Mouse (Mus musculus) T-helper 1 cell (primary cell): ENCODE data around the gene Strn3.

Source experiments
- in situ Hi-C: fragments of 300-600 bp; cut with MboI, MseI; formaldehyde crosslinking; loops from one replicate; pipeline ENCODE4 v1.15.1; 2025; ENCODE audit warnings: high pct_unique_total_duplicates

Strn3 gene

DNA sequence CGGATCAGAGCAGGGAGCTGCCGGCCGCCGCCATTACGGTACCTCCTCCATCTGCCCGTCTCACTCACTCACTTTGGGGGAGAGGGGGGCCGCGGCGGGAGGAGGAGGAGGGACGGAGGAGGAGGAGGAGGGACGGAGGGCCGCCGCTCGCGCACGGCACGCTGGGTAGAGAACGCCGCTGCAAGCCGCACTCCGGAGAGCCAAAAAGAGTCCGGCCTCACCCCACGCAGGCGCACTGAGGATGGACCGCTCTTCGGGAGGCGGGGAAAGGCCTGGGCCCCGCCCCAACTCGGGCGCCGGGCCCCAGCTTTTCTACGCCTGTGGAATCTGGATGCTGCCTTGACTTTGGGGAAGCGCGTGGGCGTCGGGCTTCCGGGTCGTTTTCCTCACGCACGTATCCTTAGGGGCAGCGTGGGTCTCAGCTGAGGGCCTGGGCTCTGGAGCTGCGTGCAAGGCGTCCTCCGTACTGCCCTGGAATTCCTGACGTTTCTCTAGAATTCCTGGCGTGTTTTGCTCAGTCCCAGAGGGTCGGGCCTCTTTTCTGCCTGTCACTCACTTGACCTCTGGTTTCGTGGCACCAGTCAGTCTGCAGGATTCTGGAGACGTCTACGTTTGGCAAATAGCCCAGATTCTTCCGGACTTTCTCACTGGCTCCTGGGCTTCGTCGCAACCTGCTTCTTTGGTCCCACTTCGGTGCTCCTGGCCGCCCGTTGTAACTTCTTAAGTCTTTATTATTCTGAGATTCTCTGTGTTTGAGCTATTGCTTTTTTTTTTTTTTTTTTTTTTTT lies at the start of gene Strn3:
Gene Strn3, minus strand, starts transcription at position 53 of the 788 bp plus-strand sequence.
- in situ Hi-C loops = no loop called here

DNA sequence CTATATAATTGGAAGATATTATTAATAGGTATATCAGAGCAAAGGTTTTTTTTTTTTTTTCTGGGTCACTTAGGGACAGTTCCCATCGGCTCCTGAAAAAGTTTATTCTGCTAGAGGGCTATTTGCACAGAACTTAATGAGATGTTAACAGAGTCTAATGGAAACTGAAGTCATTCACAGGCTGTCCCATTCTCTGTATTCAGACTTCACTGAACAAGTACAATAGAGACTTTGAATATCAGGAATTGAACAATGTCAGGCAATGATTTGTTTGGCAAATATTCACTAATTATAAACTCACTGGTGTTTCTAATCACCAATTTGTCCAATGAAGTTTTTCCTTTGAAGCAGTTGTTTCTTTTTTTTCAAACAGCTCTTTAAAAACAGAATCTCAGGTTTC lies 45.1 kb upstream of the Strn3 start:
- in situ Hi-C loops = no loop called here

DNA sequence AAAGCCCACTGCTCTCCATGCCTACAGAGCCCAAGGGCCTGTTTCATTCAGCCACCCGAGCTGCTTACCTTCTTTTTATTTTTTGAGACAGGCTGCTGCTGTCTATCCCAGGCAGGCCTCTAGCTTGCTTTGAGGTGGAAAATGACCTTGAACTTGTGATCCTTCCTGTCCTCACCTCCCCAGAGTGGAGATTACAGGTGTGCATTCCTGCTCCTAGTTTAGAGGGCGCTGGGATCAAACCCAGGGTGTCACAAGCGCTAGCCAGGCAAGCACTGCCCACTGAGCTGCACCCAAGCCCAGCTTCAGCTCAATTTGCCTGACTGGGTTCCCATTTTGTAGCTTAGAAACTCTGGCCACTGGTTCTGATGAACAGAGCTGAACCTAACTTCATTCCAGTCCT lies 44.7 kb upstream of the Strn3 start:
- in situ Hi-C loops = no loop called here

DNA sequence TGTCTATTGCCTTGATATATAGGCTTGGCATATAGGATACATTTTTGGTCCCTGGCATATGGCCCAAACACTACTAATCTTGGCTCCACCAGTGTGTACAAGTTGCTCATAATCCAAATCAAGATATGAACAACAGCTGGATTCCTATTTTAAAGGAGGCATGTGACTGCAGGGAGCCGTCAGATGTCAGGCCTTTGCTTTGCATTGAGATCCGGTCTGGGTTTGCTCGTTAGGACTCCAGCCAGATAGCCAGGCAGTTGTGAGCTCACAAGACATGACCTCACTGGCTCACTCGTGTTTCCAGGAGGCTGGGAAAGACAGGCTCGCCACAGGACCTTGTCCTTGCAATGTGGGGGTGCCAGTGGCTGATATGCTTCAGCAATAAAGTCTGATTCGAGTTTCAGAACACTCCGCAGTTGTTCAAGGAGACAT lies 44.2 kb upstream of the Strn3 start:
- in situ Hi-C loops = no loop called here

DNA sequence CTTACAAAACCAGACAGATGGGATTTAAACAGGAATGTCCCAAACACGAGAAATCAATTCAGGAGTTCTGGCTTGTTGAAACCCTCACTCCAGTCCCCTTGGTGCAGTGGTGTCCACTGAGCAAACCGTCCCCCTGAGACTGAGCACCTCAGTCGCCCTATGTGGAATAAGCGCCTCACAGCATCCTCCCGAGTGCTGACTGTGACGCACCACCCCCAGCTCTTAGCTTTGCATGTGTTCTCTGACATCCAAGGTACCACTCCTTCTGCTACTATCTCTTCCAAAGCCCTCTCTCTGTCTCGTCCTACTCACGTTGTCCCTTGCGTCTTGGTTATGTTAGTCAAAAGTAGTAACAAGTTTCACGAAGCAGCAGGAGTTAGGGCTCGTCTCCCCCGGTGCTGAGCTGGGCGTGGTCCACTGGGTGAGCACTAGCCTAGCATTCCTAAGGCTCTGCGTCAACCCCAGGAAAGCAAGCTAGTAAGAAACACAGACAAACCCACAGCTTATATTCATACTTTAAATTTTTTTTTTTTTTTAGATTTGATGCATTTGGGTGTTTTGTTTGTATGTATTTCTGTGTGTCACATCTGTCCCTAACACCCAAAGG lies 43.0 kb upstream of the Strn3 start:
- in situ Hi-C loops = no loop called here

DNA sequence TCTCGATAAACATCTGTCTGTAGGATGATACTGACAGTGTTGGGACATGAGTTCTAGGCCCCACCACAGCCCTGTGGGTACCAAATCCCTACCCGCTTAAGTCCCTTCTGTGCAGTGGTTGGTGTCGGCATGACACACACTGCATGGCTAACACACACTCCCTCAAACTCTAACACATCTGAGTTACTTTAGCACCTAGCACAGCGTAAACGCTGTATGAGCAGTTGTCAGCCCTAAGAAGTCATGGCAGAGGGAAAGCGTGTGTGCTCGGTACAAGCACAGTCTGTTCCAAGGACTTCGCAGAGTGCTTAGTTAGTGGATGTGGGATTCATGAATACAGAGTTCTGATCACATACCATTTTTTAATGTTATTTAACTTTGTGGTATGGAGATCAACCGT lies 38.1 kb upstream of the Strn3 start:
- in situ Hi-C loops = no loop called here

DNA sequence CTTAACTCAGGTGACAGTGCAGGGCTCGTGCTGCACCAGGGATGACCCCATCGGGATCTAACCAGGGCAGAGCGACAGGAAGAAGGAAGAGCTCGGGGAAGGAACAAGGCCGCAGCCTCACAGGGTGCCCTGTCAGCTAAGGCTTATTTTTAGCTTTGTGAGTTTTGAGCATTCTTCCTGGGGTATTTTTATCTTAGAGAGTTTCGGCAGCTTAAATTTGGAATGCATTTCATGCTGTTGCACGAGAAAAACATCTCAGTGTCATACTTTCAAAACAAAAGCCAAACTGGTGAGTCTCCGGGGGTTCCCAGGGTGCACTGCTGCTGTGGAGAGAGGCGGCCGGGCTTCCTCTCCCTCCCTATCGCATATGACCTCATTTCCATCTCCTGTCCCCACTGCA lies 37.4 kb upstream of the Strn3 start:
- in situ Hi-C loops = no loop called here

DNA sequence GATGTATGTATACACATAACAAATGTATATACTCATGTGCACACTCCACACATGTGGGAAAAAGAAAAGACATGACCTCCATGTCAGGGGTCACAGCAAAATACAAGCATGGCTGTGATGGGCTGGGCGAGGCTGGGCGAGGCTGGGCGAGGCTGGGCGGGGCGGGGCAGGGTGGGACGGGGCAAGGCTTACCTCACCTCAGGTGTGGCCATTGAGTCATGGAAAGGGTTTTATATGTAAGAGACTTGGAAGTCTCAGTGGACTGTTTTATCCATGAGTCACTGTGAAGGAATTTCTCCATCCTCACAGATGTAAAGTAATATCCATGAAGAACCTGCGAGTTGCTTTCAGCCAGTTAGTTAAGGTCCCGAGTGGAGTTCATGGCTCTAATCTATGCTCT lies 30.1 kb upstream of the Strn3 start:
- in situ Hi-C loops = no loop called here

DNA sequence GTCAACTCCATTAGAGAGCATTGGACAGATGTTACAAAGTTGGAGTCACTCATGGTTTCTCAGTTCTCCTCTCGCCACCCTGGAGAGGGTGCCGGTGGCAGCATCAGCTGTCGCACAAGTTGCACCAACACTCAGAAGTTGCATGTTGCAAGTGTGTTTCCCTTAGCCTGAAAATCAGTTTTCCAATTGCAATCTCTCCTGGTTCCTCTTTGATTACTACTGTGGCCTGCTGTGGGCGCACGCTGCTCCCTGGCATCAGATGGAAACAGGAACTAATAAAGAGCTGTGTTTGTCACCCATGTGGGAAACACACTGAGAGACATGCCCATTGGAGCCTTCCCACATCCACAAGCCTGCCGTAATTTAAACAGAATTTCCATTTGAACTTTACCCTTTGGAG lies 26.9 kb upstream of the Strn3 start:
- in situ Hi-C loops = no loop called here

DNA sequence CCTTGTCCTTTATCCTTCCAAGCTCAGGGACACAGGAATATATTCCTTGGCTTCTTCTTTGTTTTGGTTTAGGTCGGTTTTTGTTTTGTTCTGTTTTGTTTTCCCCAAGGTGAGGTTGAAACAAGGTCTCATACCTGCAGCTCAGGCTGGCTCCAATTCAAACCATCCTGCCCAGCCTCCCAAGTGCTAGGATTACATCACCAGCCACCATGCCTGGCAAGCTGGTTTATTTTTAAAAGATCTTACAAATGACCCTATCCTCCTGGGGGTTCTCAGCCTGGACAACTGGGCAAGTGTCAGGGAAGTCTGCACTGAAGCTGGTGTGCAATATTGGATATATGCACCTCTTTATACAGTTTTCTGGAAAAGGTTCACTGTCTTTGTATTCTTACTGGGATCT lies 21.0 kb upstream of the Strn3 start:
- in situ Hi-C loops = no loop called here

DNA sequence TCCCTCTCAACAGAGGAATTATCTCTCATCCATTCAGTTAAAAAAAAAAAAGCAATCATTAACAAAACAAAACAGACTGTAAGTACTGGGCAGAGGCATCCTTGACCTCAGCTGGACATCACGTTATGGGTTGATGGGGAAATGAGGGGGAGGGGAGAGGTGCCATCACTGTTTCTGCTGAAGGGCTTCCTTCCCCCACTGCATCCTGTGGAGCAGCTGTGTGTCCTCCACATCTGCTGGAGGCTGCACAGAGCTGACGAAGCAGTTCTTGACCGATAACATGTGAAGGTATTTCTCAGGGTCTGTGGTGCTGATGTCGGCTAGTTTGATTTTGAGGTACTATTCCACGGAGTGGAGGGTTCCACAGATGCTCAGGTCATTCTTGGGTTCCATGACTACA lies 18.5 kb upstream of the Strn3 start:
- in situ Hi-C loops = no loop called here

DNA sequence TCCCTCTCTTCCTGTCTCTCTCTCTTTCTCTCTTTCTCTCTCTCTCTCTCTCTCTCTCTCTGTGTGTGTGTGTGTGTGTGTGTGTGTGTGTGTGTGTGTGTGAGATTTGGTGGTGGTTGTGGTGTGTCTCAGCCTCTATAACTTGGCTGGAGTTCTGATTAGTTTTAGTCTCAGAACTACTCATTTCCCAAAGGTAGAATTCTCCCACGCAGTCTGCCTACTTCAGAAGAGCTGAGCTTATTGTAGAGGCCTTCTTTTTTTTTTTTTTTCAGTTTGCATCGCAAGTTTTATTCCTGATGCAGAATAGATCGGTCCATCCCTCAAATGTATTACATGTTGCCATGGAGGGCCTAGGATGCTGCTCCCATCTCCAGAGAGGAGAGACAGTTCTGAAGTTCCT lies 18.0 kb upstream of the Strn3 start:
- in situ Hi-C loops = no loop called here

DNA sequence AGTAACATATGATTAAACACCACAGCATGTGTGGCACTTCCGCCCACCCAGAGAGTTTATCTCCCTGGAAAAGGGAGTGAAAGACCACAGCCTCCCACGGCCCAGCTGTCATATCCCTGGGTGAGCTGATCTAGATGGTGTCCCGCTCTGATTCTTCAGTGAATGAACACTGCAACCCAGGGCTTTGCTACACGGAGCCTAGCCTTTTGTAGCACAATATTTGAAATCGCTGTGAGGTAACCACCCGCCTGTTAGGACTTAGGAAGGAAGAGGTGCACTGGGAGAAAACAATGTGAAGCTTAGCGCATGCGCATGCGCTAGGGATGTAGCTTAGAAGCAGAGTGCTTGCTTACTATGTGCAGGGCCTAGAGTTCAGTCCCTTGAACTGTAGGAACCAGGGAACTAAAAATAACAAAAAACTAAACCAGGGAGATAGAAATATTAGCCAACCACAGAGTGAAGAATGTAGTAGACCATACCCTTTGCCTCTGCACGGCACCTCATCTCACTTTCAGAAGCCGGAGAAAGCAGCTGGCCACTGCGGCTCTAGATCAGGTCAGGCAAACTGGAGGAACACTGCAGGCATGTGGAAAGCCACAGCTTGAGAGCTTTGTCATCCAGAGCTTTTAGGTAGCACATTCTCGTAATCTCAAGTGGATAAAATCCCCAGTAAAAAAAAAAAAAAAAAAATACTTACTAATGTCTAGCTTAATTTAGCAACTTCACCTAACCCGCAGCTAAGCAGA lies 17.4 kb upstream of the Strn3 start:
- in situ Hi-C loops = no loop called here

DNA sequence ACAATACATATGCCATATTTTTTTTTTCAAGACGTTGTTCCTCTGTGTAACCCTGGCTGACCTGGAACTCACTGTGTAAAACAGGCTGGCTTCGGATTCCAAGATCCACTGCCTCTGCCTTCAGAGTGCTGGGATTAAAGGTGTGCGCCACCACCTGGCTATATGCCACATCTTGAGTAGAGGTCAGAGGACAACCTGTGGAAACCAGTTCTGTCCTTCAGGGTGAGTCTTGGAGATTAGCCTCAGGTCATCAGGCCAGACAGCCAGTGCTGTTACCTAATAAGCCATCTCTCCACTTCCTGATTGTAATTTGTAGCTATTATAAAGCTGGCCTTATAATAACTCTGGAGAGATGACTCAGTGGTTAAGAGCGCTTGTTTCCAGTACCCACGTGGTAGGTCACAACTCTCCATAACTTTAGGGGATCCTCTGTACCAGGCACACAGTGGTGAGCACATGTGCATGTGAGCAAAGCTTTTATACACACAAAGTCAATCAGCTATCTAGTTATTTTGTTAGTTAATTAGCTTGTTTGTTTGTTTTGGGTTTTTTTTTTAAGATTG lies 15.1 kb upstream of the Strn3 start:
- in situ Hi-C loops = no loop called here

DNA sequence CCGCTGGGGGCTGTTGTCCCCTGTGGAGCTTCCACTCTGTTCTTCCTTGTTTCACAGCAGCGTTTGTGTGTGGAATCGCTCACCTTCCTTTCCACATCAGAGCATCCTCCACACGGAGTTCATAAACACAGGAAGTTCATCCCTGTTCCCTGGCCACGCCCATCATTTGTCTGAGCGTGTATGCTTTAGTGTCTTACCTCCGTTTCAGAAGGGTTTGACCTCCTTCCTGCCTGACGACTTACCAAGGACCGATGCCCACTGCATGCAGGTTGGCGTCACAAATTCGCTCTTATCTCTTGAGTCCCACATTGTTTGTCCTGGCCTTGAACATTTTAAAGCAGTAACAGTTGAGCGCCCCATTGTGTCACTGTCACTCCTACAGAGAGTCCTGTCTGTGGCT lies 14.1 kb upstream of the Strn3 start:
- in situ Hi-C loops = no loop called here

DNA sequence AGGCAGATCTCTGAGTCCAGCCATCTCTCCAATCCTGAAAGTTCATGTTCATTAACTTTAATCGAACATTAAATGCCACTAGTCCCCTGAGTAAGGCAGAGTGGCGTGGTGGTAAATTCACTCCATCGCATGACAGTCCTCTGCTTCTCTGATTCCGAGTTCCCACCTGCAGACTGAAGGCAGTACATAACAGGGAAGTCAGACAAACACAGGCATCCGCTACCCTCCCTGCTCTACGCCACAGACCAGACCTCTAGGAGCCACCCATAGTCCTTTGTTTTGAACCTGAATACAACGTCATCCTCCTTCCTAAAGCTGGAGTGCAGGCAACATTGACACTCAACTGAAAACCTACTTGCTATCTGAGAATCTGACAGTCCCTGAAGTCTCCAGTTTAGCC lies 12.9 kb upstream of the Strn3 start:
- in situ Hi-C loops = no loop called here

DNA sequence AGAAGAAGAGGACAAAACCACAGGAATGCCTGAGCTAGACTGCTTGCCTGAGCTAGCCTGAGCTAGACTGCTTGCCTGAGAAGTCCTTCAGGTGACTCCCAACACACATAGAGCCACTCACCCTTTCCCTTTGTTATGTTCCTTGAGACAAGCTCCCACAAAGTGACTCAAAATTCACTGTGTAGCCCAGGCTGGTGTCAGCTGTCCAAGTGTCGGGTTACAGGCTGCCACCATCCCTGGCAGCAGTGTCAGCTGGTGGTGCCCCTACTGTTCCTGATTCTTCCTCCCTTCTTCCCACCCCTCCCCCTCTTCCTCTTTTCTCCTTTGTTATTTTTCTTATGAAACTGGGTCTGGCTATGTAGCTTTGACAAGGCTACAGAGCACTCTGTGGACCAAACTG lies 12.2 kb upstream of the Strn3 start:
- in situ Hi-C loops = no loop called here

DNA sequence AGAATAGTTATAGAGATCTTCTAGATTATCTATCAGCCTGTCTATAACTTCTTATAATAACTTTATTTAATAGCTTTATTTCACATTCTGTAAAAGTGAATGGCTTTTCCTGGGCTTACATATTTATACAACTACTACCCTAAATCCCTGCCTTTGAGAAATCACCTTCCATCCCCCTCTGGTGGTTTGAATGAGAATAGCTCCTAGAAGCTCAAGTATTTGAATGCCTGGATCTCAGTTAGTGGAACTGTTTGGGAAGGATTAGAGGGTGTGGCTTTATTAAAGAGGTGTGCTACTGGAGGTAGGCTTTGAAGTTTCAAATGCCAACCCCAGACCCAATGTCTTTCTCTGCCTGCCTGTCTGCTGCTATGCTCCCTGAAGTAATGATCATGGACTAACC lies 10.0 kb upstream of the Strn3 start:
- in situ Hi-C loops = no loop called here

DNA sequence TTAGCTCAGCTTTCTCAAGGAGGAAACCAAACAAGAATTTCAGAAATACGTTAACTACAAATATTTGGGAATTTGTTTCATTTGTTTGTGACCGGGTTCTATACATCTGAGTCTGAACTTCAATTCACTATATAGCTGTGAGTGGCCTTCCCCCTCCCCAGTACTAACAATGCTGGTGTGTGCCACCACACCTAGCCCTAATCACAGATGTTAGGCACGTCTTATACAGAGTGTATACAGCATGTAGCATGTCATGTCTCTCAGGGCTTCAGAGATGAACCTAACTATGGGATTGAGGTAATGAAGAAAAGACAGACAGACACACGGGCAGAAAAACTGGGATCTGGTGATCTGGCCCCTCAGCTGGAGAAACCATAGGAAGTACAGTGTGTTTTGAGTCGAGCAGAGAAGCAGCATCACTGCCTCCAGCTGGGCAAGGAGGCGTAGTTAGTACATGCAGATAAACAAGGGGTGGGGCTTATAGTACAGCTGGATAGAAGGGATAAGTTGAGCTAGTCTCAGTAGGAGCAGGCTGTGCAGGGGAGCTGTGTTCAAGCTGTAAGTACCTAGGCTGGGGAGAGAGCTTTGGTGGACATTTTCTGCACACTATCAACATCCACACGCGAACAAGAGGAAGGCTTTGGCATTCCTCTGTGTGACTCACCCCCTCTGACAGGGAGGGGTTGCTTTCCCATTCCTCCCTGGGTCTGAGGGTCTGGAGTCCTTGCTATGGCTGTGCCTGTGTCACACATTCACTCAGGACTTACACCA lies 8.1 kb upstream of the Strn3 start:
- in situ Hi-C loops = no loop called here

DNA sequence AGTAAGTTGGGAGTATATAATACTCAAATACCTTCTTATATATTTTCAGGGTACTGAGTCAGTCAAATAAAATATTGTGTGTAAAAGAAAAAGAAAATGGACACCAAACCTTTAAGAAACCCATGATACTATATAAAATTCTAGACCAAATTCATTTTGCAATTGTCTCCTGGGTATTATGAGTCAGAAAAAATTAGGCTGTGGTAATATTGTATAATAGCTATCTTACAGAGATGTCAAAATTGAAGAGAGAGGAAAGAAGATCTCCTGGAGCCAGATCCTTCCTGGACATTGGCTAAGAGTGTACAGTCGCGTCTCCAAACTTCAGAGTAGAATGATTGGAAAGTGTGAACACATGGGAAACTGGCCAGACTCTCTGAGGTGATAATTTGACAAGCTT lies 4.5 kb upstream of the Strn3 start:
- in situ Hi-C loops = no loop called here

DNA sequence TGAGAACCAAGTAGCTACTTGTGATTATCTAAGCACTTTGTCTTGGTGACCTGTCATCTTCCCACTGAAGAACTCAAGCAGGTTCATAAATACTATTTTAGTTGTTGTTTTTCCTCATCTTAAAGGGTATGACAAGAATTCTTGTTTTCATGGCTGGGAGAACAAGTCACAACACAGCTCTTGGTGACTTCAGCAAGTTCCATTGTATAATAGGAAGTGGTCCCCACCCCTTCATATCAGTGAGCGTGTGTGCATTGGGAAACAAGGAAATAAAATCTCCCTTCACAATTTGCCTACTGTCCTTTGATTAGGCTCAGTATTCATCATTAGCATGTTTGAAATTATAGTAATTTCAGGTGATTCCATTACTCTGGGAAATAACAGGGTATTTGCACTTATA lies 3.3 kb upstream of the Strn3 start:
- in situ Hi-C loops = no loop called here

DNA sequence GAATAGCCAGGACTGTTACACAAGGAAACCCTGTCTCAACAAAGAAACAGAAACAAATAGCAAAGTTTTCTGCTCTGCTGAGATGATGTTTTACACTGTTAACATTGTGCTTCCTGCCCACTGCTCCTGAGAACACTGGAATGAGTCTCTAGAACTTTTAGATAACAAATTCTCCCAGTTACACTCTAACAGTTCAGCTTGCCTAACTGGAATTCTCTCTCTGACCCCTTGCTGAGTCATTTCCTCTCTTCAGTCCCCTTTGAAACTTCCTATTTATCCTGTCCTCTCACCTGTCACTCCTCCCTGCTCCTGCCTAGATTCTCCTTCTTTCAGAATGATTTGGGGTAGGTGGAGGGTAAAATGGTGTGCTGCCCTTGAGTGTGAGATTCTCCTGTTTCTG lies 2.4 kb upstream of the Strn3 start:
- in situ Hi-C loops = no loop called here
